Mouse (Mus musculus): ENCODE measurements around the gene Tkt.
"Not testable (repeated sequence)": the region's sequence is repeated elsewhere in the genome, so short reads cannot be mapped to it uniquely, and the experiment has no call there.

Tkt gene

GRCm38 (mm10) chr14:30553185-30553584 lies 5.0 kb downstream of the Tkt start:
- DNase-seq (ENCODE audit: low spot score), result no peak

GRCm38 (mm10) chr14:30556651-30557050 lies 8.5 kb downstream of the Tkt start:
- no peak for DNase-seq (ENCODE audit: low spot score)

- no peak for DNase-seq (ENCODE audit: low spot score)
Measured at GRCm38 (mm10) chr14:30557730-30558129, 9.6 kb downstream of the Tkt start.

- DNase-seq (ENCODE audit: low spot score), result no peak
Measured at GRCm38 (mm10) chr14:30559321-30559850, 11.2 kb downstream of the Tkt start.

GRCm38 (mm10) chr14:30560803-30561389 lies 12.7 kb downstream of the Tkt start:
- no peak for DNase-seq (ENCODE audit: low spot score)

- DNase-seq (ENCODE audit: low spot score), result no peak
Measured at GRCm38 (mm10) chr14:30561470-30562187, 13.5 kb downstream of the Tkt start.

- no peak for DNase-seq (ENCODE audit: low spot score)
Measured at GRCm38 (mm10) chr14:30562343-30562742, 14.2 kb downstream of the Tkt start.

GRCm38 (mm10) chr14:30564451-30564850 lies 16.3 kb downstream of the Tkt start:
- peak; percentile 63 for DNase-seq (ENCODE audit: low spot score)

GRCm38 (mm10) chr14:30566317-30566716 lies 18.2 kb downstream of the Tkt start:
- no peak for DNase-seq (ENCODE audit: low spot score)

- DNase-seq (ENCODE audit: low spot score), result no peak
Measured at GRCm38 (mm10) chr14:30568016-30568415, 19.9 kb downstream of the Tkt start.

- DNase-seq (ENCODE audit: low spot score), result peak; percentile 52
Measured at GRCm38 (mm10) chr14:30570303-30570702, 22.1 kb downstream of the Tkt start.

GRCm38 (mm10) chr14:30572253-30572652 lies 24.1 kb downstream of the Tkt start:
- DNase-seq (ENCODE audit: low spot score), result no peak

- DNase-seq (ENCODE audit: low spot score), result no peak
Measured at GRCm38 (mm10) chr14:30573235-30573634, 25.1 kb downstream of the Tkt start.

GRCm38 (mm10) chr14:30573983-30574584 lies 25.9 kb downstream of the Tkt start:
- peak; percentile 82 for DNase-seq (ENCODE audit: low spot score)

- DNase-seq (ENCODE audit: low spot score), result no peak
Measured at GRCm38 (mm10) chr14:30575791-30576190, 27.6 kb downstream of the Tkt start.

GRCm38 (mm10) chr14:30576260-30576659 lies 28.1 kb downstream of the Tkt start:
- DNase-seq (ENCODE audit: low spot score), result no peak

- not testable (repeated sequence) for DNase-seq (ENCODE audit: low spot score)
Measured at GRCm38 (mm10) chr14:30577303-30578062, 29.3 kb downstream of the Tkt start.

- DNase-seq (ENCODE audit: low spot score), result no peak
Measured at GRCm38 (mm10) chr14:30579180-30579579, 31.0 kb downstream of the Tkt start.

- no peak for DNase-seq (ENCODE audit: low spot score)
Measured at GRCm38 (mm10) chr14:30579882-30580281, 31.7 kb downstream of the Tkt start.

GRCm38 (mm10) chr14:30581238-30581637 lies 33.1 kb downstream of the Tkt start:
- DNase-seq (ENCODE audit: low spot score), result no peak

GRCm38 (mm10) chr14:30584077-30584476 lies 35.9 kb downstream of the Tkt start:
- no peak for DNase-seq (ENCODE audit: low spot score)

GRCm38 (mm10) chr14:30584497-30585251 lies 36.5 kb downstream of the Tkt start:
- DNase-seq (ENCODE audit: low spot score), result no peak
